Mouse (Mus musculus) gastrocnemius, postnatal 4 days (tissue): ENCODE measurements around the gene Nudt16l1. TPM values are rescaled to one million over a fixed set of nuclear protein-coding genes. Genes with fewer than 3 reads are reported as not detected.

ENCODE experiments used
- DNase-seq, 2 experiments: peaks; one replicate each; pipeline ENCODE4 v3.0.0; 2021 to 2022; ENCODE audit warnings: low spot score in 2 of 2, mixed read lengths in 2 of 2
- total RNA-seq, 2 experiments: library from RNA; stranded (reverse); gene quantifications; 2 replicates each; pipeline ENCODE4 v1.2.3; 2021

The Nudt16l1 gene
- total RNA-seq, 2 experiments from 2014 or later = 51.5 to 57.6 TPM

DNA sequence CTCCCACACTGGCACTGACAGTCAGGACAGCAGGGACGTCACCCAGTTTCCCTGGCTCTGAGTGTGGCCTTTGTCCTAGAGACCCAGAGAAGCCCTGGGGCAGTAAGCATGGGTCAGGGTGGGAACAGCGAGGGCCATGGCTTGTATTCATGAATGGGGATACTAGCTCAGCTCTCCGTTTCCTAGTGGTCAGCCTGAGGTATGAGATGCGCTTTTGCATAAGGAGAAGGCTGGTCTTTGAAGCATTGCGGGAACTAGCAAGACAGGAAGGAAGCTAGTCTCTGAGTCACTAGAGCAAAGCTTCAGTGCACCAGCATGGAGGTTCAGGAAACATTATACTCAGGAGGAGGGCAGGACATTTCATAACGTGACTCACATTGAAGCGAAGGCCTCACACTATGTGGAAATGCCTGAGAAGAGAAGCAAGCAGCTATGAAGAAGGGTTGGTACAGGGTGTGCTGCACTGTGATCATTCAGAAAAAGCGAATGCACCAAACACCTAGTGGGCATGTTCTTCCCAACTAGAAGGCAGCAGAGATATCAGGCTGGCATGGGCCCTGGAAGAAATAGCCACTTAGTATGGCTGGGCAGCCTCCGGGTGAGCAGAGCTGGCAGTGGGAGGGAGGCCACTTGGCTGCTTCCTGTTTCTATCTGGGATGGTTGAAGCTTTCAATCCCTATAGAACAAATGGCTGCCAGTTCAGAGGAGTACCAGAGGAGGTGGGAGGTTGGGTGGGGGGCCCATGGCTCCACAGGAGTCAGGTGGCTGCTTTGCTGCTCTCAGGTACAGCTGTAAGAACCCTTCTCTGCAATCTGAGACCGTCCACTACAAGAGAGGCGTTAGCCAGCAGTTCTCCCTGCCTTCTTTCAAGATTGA is 25.4 kb upstream of the Nudt16l1 start:
- DNase-seq = no peak

DNA sequence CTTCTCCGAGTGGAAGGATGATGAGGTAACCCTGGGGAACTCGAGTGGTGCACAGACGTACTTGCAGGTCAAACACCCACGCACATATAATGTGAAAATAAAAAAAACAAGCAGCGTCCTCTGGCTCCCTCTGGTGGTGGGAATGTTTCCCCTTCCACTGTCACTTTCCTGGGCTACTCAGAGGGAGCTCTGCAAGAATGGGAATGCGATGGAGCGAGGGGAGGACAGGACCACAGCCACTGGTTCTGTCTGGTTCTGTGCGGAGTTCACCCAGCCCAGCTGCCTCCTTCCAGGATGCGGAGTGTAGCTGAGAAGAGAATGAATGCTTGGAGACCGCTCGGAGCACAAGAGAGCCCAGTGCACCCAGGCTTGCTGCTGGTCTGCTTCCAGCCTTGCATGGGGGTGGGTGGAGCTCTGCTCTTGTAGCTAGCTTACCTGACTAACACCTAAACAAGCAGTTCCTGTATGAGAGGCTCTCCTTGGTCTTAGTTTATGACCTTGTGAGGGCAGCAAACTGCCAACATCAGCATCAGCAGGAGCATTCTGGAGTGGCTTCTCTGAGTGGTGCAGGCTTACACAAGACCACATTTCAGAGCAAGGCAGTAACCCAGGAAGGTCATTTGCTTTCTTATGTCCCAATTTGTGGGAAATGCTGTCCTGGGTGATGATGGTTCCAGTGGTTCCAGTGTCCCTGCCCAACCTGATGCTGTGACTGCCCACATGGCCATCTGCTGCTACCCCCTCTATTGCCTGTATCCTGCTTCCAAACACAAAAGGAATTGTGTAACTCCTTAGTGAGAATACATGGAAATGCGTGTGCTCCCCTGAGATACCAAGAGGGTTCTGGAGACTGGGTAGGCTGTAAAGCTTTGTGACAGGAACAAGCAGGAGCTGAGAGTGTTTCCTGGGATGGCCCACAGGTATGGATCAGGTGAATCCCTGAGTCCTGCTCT is 24.5 kb upstream of the Nudt16l1 start:
- DNase-seq = peak; percentile 62 to 82

GRCm38 (mm10) chr16:4915931-4916330 is 22.6 kb upstream of the Nudt16l1 start:
- DNase-seq = no peak

DNA sequence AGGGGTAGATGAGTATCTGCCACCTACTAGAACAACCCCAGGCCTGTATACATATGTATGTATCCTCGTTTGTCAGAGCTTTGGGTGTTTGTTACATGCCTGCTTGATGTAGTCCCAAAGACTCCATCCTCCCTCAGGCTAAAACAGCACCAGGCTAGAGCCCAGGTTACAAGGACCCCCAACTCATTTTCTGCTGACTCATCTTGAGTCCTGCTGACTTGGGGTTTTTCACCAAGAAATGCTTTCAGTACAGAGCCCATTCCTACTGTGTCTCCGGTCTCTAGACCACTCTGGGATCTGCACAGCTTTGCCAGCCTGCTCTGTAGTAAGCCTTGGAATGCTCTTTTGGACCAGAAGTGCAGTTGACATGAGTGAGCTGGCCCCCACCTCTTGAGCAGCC is 22.0 kb upstream of the Nudt16l1 start:
- no peak for DNase-seq

- no peak for DNase-seq
Observed at GRCm38 (mm10) chr16:4920556-4920955, 18.0 kb upstream of the Nudt16l1 start.

DNA sequence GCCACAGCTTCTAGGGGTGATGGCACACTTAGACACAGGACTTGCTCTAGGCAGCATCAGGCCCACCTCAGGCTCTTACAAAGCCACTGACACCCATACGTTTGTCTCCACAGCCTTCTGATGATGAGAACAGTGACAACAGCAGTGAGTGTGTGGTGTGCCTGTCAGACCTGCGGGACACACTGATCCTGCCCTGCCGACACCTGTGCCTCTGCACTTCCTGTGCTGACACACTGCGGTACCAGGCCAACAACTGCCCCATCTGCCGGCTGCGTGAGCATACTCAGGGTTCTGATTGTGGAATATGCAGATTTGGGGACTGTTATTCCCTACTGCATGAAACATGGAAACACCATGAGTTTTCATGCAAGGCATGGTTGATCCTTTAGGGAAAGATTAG is 16.1 kb upstream of the Nudt16l1 start:
- DNase-seq = no peak

DNA sequence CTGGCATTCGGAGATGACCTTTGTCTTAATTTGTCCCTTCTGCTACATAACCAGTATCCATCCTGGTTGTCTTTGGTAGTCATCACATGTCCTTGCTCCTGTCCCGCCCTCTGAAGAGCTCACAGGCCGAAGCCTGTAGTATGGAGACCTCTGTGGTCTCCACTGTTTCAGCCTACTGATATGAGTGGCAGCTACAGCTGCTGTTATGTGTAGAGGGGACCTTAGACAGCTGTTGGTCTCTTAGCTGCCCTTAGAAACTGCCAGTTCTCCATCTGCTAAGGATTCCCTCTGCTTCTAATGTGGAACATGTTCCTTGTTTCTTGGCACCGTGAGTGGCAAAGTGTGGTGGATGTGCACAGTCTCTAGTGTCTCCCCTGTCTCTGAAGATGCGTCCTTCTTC is 14.6 kb upstream of the Nudt16l1 start:
- DNase-seq = no peak

DNA sequence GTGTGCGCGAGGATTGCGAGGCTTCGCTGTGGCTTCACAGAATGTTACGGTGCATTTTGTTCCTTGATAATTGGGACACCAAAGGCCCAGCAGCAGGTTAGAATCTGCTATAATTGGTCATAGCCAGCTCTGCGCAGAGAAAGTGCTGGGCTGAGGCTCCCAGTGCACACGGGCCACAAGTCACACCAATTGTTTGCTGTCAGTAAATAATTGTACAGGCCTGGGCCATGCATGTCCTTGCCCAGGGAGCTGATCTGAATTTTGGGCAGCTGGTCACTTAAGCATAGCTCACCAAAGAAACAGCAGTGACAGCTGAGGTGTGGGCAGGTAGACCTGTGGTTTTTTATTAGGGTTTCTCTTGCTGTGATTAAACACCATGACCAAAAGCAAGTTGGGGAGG is 10.6 kb upstream of the Nudt16l1 start:
- no peak for DNase-seq

DNA sequence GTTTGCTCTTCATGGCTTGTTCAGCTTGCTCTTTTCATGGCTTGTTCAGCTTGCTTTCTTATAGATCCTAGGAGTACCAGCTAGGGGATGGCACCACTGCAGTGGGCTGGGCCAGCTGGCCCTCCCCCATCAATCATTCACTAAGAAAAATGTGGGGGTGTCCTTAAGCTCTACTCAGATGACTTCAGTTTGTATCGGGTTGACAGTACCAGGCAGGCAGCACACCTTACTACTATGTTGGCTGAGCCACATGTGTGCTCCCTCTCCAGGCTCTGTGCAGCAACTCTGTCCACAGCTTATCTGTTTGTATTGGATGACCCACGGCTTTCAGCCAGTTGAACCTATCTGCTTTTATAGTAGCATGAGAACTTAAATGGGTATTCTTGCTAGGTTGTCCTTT is 10.1 kb upstream of the Nudt16l1 start:
- no peak for DNase-seq

DNA sequence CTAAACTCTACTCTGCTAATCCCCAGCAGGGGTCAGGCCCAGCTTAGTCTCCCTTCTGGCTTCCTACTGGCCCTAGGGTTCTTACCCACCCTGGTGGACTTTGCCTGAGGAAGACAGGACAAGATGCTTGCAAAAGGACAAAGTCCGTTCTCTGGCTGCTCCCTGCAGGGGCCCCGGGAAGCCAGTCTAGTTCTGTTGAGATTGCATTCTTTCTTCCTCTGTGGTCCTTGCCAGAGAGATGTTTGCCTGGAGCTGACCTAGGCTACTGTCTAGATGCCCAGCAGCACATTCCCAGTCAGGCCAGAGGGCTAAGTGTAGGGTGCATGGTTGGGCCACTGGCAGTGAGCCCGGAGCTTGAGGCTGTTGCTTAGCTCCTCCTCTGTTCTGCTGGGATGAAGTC is 6.1 kb upstream of the Nudt16l1 start:
- no peak for DNase-seq

GRCm38 (mm10) chr16:4935430-4935829 is 3.1 kb upstream of the Nudt16l1 start:
- DNase-seq = no peak

GRCm38 (mm10) chr16:4935931-4936703 is 2.4 kb upstream of the Nudt16l1 start:
- no peak for DNase-seq

GRCm38 (mm10) chr16:4937351-4938190 is 990 bp upstream of the Nudt16l1 start:
- no peak for DNase-seq

DNA sequence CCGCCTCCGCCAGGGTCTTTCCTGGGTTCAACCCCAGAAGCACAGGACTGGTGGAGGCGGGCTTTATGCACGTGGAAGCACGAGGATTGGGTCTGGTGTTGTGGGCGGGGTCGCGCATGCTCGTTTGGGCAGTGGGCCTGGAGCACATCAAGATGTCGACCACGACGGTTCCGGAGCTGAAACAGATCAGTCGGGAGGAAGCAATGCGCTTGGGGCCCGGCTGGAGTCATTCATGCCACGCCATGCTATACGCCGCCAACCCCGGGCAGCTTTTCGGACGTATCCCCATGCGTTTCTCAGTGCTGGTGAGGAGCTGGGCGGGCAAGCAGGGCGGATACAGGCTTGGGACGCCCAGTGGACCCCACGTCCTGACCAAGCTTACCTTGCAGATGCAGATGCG is 428 bp downstream of the Nudt16l1 start:
- peak; percentile 88 to 95 for DNase-seq

GRCm38 (mm10) chr16:4939412-4939811 is 851 bp downstream of the Nudt16l1 start:
- peak in 1 of 2 experiments; percentile 37 for DNase-seq

GRCm38 (mm10) chr16:4940311-4940850 is 1.8 kb downstream of the Nudt16l1 start:
- no peak for DNase-seq

DNA sequence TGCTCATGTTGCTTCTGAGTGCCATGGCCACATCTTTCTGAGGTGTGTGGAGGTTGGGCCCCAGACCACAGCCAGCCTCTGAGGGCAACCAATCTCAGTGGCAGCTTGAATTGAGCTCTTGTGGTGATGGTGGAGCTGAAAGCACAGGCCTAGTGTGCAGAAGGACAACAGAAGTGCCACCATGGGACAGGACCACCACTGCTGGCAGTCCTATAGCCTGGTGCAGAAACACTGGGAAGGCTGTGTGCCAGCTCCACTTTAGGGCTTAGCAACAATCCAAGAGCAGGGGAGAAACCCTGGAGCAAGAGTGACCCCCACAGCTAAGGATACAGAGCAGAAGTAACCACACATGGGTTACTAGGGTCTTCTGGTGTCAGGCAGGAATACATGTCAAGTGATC is 2.5 kb downstream of the Nudt16l1 start:
- no peak for DNase-seq

DNA sequence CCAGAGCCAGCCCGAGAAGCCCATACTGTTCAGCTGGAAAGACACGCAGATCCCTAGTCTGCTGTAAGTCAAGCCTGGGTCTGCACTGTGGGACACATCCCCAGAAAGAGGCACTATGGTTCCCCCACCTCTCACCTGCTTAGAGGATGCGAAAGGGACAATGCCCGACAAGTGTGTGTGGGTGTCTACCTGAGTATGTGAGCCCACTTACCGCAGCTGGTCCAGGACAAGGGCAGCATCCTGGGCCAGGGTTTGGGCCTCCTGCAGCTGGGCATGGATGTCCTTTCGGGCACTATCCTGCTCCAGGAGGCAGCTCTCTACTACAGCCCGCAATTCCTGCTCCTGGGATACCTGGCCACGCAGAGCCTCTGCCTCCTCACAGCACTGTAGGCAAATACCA is 4.3 kb downstream of the Nudt16l1 start:
- no peak for DNase-seq

DNA sequence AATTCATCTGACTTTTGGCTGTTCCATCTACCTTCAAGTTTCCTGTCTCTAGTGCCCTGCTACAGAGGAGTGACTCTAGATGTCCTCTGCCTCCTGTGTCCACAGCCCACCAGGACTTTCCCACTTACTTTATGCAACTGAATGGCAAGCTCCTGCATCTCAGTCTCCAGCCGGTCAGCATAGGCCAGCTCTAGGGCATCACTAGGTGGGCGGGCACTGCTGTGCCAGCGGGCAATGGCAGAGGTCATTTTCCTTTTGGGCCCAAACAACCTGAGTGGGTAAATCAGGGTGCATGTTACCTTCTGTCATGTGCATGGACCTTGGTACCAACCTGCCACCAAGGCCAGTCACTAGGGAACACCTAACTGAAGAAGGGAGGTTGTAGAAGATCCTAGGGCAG is 4.9 kb downstream of the Nudt16l1 start:
- no peak for DNase-seq

- DNase-seq = no peak
Observed at GRCm38 (mm10) chr16:4945415-4945814, 6.9 kb downstream of the Nudt16l1 start.
